Mouse (Mus musculus) embryonic facial prominence, embryonic 14.5 days (tissue): ENCODE measurements around the gene Ptch2. TPM values are rescaled to one million over a fixed set of nuclear protein-coding genes. Genes with fewer than 3 reads are reported as not detected.

Experiments
- ATAC-seq: fragments of 200-750 bp; cut with Nextera tagmentation; 2 replicates; pipeline ENCODE4 v1.8.0; 2017; ENCODE audit warnings: low read depth, moderate number of reproducible peaks, moderate TSS enrichment
- DNase-seq: peaks from one replicate; pipeline ENCODE4 v3.0.0-alpha.2; 2015; ENCODE audit warnings: low spot score
- H3K27ac ChIP-seq: fragments of 300-500 bp; sonication (generic); replicated peaks from 2 replicates; pipeline ENCODE4 v1.5.1; 2014; ENCODE audit warnings: low read depth, mild to moderate bottlenecking, low read length, moderate library complexity
- H3K27me3 ChIP-seq: fragments of 300-500 bp; sonication (generic); replicated peaks from 2 replicates; pipeline ENCODE4 v1.6.1; 2014; ENCODE audit warnings: low read length; ENCODE audit not compliant: control insufficient read depth, insufficient read depth
- H3K36me3 ChIP-seq: fragments of 300-500 bp; sonication (generic); 2 replicates; pipeline ENCODE4 v1.6.1; 2014; ENCODE audit warnings: low read length, mixed read lengths; ENCODE audit not compliant: control insufficient read depth, insufficient read depth
- H3K4me1 ChIP-seq: fragments of 300-500 bp; sonication (generic); 2 replicates; pipeline ENCODE4 v1.6.1; 2014; ENCODE audit warnings: antibody characterized with exemption, low read length; ENCODE audit not compliant: control insufficient read depth, insufficient read depth
- H3K4me2 ChIP-seq: fragments of 300-500 bp; sonication (generic); 2 replicates; pipeline ENCODE4 v1.6.1; 2014; ENCODE audit warnings: low read depth, mild to moderate bottlenecking, low read length, moderate library complexity, mixed read lengths
- H3K4me3 ChIP-seq: fragments of 300-500 bp; sonication (generic); 2 replicates; pipeline ENCODE4 v1.5.1; 2014; ENCODE audit warnings: low read depth, mild to moderate bottlenecking, low read length
- H3K9ac ChIP-seq: fragments of 300-500 bp; sonication (generic); 2 replicates; pipeline ENCODE4 v1.6.1; 2014; ENCODE audit warnings: low read depth, mild to moderate bottlenecking, low read length, moderate library complexity, mixed read lengths
- H3K9me3 ChIP-seq: fragments of 300-500 bp; sonication (generic); 2 replicates; pipeline ENCODE4 v1.6.1; 2016; ENCODE audit warnings: low read length; ENCODE audit not compliant: control insufficient read depth
- WGBS: fragments of 180-500 bp; shearing (Covaris S2); extraction: QIAGEN DNeasy Blood & Tissue Kit; methylation state at CpG from one replicate; pipeline ENCODE4 v1.1.7; 2014; 5-methylcytosine and 5-hydroxymethylcytosine counted together
- polyA plus RNA-seq: library from polyadenylated mRNA; unstranded; fragments of >200 nt; fragmentation: Nextera tagmentation; extraction: Ambion mirVana; gene quantifications from 2 replicates; pipeline ENCODE4 v1.2.1, GENCODE M21; 2014

Ptch2 gene
- polyA plus RNA-seq, 1 experiment from 2014 or later: 9.0 TPM

GRCm38 (mm10) chr4:117146176-117146575, 50.3 kb downstream of the Ptch2 start:
- Histone ChIP-seq H3K4me1 (no peaks in the 10 kb centered on the region), H3K4me3 (no peak overlapping the region), H3K27me3 (no peaks in the 10 kb centered on the region), H3K27ac (no peak overlapping the region), H3K4me2 (no peak overlapping the region), H3K36me3 (peaks cover 16% of the 10 kb centered on the region), H3K9me3 (no peaks in the 10 kb centered on the region), H3K9ac (no peak overlapping the region)
- ATAC-seq: peak; percentile 3; the same call in 1 of the 2 replicates
- 34% methylated on average over 15 of the region's 15 CpGs for WGBS
- DNase-seq: peak; percentile 76

GRCm38 (mm10) chr4:117148047-117148713, 52.3 kb downstream of the Ptch2 start:
- Histone ChIP-seq H3K36me3 (peaks cover 35% of the 10 kb centered on the region), H3K9me3 (no peaks in the 10 kb centered on the region), H3K4me3 (no peak overlapping the region), H3K27ac (no peak overlapping the region), H3K4me1 (0 out of 2 replicates have a peak, but pooled peaks cover under 1% of the 10 kb centered on the region), H3K9ac (no peak overlapping the region), H3K27me3 (no peaks in the 10 kb centered on the region), H3K4me2 (no peak overlapping the region)
- 84% methylated on average over 17 of the region's 18 CpGs for WGBS
- no peak for DNase-seq
- ATAC-seq: no peak

- no peak for ATAC-seq
- Histone ChIP-seq H3K4me2 (no peak overlapping the region), H3K9me3 (no peaks in the 10 kb centered on the region), H3K27ac (no peak overlapping the region), H3K27me3 (no peaks in the 10 kb centered on the region), H3K4me3 (no peak overlapping the region), H3K9ac (no peak overlapping the region), H3K4me1 (0 out of 2 replicates have a peak, but pooled peaks cover 3% of the 10 kb centered on the region), H3K36me3 (peaks cover 41% of the 10 kb centered on the region)
- no peak for DNase-seq
- WGBS: 69% methylated on average over 24 of the region's 24 CpGs
Measured at GRCm38 (mm10) chr4:117148815-117149214, 52.9 kb downstream of the Ptch2 start.

GRCm38 (mm10) chr4:117149291-117150211, 53.7 kb downstream of the Ptch2 start:
- peaks cover 48% of the 10 kb centered on the region for H3K36me3 ChIP-seq
- no peak overlapping the region for H3K4me2 ChIP-seq
- no peak for DNase-seq
- no peaks in the 10 kb centered on the region for H3K27me3 ChIP-seq
- H3K4me1 ChIP-seq: 0 out of 2 replicates have a peak, but pooled peaks cover 3% of the 10 kb centered on the region
- H3K27ac ChIP-seq: no peak overlapping the region
- H3K4me3 ChIP-seq: no peak overlapping the region
- H3K9ac ChIP-seq: no peak overlapping the region
- no peaks in the 10 kb centered on the region for H3K9me3 ChIP-seq
- no peak for ATAC-seq
- 75% methylated on average over 6 of the region's 6 CpGs for WGBS

- Histone ChIP-seq H3K4me2 (no peak overlapping the region), H3K4me3 (no peak overlapping the region), H3K27me3 (no peaks in the 10 kb centered on the region), H3K9ac (no peak overlapping the region), H3K36me3 (peaks cover 55% of the 10 kb centered on the region), H3K27ac (no peak overlapping the region), H3K4me1 (0 out of 2 replicates have a peak, but pooled peaks cover 3% of the 10 kb centered on the region), H3K9me3 (no peaks in the 10 kb centered on the region)
- ATAC-seq (no peak), DNase-seq (no peak)
- 89% methylated on average over 6 of the region's 6 CpGs for WGBS
Measured at GRCm38 (mm10) chr4:117150212-117150733, 54.4 kb downstream of the Ptch2 start.

- Histone ChIP-seq H3K9me3 (no peaks in the 10 kb centered on the region), H3K4me1 (0 out of 2 replicates have a peak, but pooled peaks cover 3% of the 10 kb centered on the region), H3K4me3 (no peak overlapping the region), H3K27ac (no peak overlapping the region), H3K27me3 (no peaks in the 10 kb centered on the region), H3K4me2 (no peak overlapping the region), H3K9ac (no peak overlapping the region), H3K36me3 (peaks cover 55% of the 10 kb centered on the region)
- ATAC-seq (no peak), DNase-seq (no peak)
- WGBS: 53% methylated on average over 1 of the region's 1 CpGs
Measured at GRCm38 (mm10) chr4:117151416-117151815, 55.5 kb downstream of the Ptch2 start.

DNA sequence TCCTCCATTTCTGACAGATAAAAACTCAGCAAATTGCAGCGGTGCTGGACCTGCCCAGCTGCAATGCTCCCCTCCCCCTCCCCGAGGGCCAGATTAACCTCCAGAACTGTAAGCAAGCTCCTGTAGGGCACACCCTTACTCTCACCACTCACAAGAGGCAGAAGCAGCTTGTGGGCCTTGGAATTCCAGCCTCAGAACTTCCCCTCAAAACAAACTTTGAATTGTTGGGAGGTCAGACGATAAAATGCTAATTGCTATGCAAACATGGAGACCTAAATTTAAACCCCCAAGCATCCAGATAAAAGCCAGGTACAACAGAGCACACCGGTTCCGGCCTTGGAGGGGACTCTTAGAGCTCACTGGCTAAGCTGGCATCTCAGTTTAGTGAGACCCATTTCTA, 56.8 kb downstream of the Ptch2 start:
- Histone ChIP-seq H3K27ac (no peak overlapping the region), H3K4me3 (no peak overlapping the region), H3K36me3 (peaks cover 55% of the 10 kb centered on the region), H3K27me3 (no peaks in the 10 kb centered on the region), H3K9me3 (no peaks in the 10 kb centered on the region), H3K9ac (peak overlapping the region; percentile 99; the same call in 1 of the 2 replicates), H3K4me1 (0 out of 2 replicates have a peak, but pooled peaks cover 3% of the 10 kb centered on the region), H3K4me2 (no peak overlapping the region)
- WGBS: 75% methylated on average over 5 of the region's 5 CpGs
- DNase-seq (no peak), ATAC-seq (no peak)

DNA sequence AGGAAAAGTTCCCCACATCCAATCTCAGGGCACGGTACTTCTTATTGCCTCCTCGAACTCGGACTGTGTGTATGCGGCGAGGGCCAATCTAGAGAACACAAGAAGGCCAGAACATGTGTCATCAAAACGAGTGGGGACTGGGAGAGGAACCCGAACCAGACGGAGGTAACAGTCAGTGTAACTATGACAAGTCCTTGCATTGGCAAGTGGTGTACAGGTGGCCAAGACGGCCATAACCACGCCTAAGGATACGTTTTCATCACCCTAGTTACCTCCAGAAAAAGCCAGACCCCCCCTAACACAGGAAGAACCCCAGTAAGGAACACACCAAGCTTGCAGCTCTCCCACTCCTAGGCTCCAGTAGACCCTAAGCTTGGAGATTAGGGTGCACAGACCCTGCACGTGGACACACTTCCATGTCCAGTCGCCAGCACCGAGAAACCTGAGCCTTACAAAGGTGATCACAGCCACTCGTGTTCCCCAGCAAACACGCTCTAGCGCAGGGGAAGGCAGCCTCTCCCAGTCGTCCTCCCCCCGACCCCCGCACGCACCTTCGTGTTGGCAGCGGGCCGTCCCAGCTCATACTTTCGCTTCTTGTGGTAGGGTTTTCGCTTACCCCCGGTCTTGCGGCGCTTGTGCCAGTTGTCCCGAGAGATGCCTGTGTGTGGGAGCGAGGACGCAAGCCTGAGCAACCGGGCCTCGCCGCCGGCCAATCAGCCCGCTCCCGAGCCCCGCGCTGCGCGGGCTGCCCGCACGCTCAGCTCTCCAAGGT, 59.3 kb downstream of the Ptch2 start:
- peak overlapping the region; percentile 99 for H3K4me3 ChIP-seq
- H3K36me3 ChIP-seq: peaks cover 61% of the 10 kb centered on the region
- ATAC-seq (peak; percentile 4; the same call in 1 of the 2 replicates), DNase-seq (no peak)
- 3% methylated on average over 24 of the region's 44 CpGs for WGBS
- no peaks in the 10 kb centered on the region for H3K27me3 ChIP-seq
- peak overlapping the region; percentile 99 for H3K9ac ChIP-seq
- H3K4me2 ChIP-seq: peak overlapping the region; percentile 94
- no peaks in the 10 kb centered on the region for H3K9me3 ChIP-seq
- H3K27ac ChIP-seq: peak overlapping the region; percentile 95
- 0 out of 2 replicates have a peak, but pooled peaks cover 3% of the 10 kb centered on the region for H3K4me1 ChIP-seq
